Mouse (Mus musculus) lung, postnatal 14 days (tissue): ENCODE results near the gene Reps2.
A peak's percentile ranks its signal among the peaks of the same experiment; 100 is the strongest.

ENCODE experiments used
- DNase-seq: peaks from one replicate; pipeline ENCODE4 v3.0.0; 2021

Gene Reps2

GRCm38 (mm10) chrX:162487734-162488133, 155.7 kb downstream of the Reps2 start:
- DNase-seq = no peak

GRCm38 (mm10) chrX:162470213-162470612, 173.2 kb downstream of the Reps2 start:
- no peak for DNase-seq

- no peak for DNase-seq
Observed at GRCm38 (mm10) chrX:162462156-162462555, 181.3 kb downstream of the Reps2 start.

- DNase-seq = no peak
Observed at GRCm38 (mm10) chrX:162456445-162456844, 187.0 kb downstream of the Reps2 start.

GRCm38 (mm10) chrX:162455364-162455763, 188.1 kb downstream of the Reps2 start:
- DNase-seq = no peak

GRCm38 (mm10) chrX:162453821-162454402, 189.5 kb downstream of the Reps2 start:
- DNase-seq = no peak

GRCm38 (mm10) chrX:162452642-162453041, 190.8 kb downstream of the Reps2 start:
- no peak for DNase-seq

GRCm38 (mm10) chrX:162447974-162448373, 195.5 kb downstream of the Reps2 start:
- DNase-seq = no peak

GRCm38 (mm10) chrX:162446678-162447318, 196.7 kb downstream of the Reps2 start:
- DNase-seq = no peak

- no peak for DNase-seq
Observed at GRCm38 (mm10) chrX:162443387-162443786, 200.1 kb downstream of the Reps2 start.

- no peak for DNase-seq
Observed at GRCm38 (mm10) chrX:162442970-162443369, 200.5 kb downstream of the Reps2 start.

GRCm38 (mm10) chrX:162432776-162433543, 210.5 kb downstream of the Reps2 start:
- no peak for DNase-seq

- DNase-seq = no peak
Observed at GRCm38 (mm10) chrX:162427698-162428097, 215.8 kb downstream of the Reps2 start.

GRCm38 (mm10) chrX:162419431-162419830, 224.0 kb downstream of the Reps2 start:
- DNase-seq = no peak

GRCm38 (mm10) chrX:162413124-162413523, 230.3 kb downstream of the Reps2 start:
- no peak for DNase-seq

- no peak for DNase-seq
Observed at GRCm38 (mm10) chrX:162407291-162407690, 236.2 kb downstream of the Reps2 start.

- DNase-seq = peak; percentile 1
Observed at GRCm38 (mm10) chrX:162402487-162402886, 241.0 kb downstream of the Reps2 start.

- DNase-seq = no peak
Observed at GRCm38 (mm10) chrX:162380730-162381129, 262.7 kb downstream of the Reps2 start.

GRCm38 (mm10) chrX:162363206-162363605, 280.2 kb downstream of the Reps2 start:
- DNase-seq = peak; percentile 35
